Mouse (Mus musculus) telencephalon, adult 2 months (tissue): ENCODE measurements around the gene Gfer.
"Not testable (repeated sequence)": the region's sequence is repeated elsewhere in the genome, so short reads cannot be mapped to it uniquely, and the experiment has no call there.

ENCODE experiments used
- DNase-seq: peaks from one replicate; pipeline ENCODE4 v3.0.0-alpha.2; 2011; ENCODE audit warnings: low read depth, low spot score

Gfer gene

DNA sequence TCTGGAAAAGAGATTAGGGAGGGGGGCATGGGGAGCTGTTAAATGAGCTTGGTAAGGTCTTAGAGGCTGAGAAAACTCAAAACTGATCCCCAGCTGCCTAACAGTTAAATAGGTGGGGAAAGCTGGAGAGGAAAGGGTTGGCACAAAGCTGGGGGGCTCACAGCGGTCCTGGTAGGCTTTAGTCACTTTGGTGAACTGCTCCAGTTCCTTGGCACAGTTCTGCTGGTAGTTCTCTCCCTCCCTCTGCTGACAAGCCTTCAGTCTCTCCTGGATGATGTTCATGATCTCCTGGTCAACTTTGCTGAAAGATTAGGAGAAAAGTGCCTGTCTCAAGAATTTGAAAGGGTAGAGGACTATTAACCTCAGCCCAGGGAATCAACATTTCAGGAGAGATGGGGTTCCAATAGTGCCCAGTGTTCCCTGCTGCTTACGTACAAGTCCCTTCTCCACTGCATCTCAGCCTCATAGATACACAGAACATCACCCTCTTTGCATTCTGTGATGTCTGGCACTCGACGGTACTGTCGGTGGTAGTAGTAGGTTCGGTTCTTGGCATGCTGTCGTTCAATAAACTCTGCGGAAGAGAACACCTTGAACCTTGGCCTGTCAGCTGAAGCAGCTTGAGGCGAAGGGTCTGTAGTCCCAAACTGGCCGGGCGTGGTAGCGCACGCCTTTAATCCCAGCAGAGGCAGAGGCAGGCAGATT lies 26.4 kb upstream of the Gfer start:
- DNase-seq: no peak

GRCm38 (mm10) chr17:24721383-24721955 lies 25.5 kb upstream of the Gfer start:
- not testable (repeated sequence) for DNase-seq

DNA sequence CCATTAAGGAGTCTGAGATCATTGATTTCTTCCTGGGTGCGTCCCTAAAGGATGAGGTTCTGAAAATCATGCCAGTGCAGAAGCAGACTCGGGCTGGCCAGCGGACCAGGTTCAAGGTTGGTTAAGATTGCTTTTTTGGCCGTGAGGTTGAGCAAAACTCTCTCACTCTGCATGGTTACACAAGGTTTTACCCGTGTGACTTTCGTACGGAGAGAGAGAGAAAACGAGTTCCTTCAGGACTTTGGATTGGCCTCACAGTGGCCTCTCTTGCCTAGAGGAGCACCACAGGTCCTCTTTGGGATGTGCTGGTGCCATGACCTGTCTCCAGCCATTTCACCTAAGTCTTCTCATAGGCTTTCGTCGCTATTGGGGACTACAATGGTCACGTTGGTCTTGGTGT lies 24.7 kb upstream of the Gfer start:
- not testable (repeated sequence) for DNase-seq

GRCm38 (mm10) chr17:24719494-24720222 lies 23.7 kb upstream of the Gfer start:
- peak; percentile 99 for DNase-seq

GRCm38 (mm10) chr17:24718938-24719337 lies 23.0 kb upstream of the Gfer start:
- DNase-seq: not testable (repeated sequence)

- DNase-seq: no peak
Observed at GRCm38 (mm10) chr17:24717943-24718342, 22.0 kb upstream of the Gfer start, which contains the start of the genes Rnf151 and Rps2. Rnf151 (minus strand) TSS chr17:24718063. Rps2 (plus strand) TSS chr17:24718116.

DNA sequence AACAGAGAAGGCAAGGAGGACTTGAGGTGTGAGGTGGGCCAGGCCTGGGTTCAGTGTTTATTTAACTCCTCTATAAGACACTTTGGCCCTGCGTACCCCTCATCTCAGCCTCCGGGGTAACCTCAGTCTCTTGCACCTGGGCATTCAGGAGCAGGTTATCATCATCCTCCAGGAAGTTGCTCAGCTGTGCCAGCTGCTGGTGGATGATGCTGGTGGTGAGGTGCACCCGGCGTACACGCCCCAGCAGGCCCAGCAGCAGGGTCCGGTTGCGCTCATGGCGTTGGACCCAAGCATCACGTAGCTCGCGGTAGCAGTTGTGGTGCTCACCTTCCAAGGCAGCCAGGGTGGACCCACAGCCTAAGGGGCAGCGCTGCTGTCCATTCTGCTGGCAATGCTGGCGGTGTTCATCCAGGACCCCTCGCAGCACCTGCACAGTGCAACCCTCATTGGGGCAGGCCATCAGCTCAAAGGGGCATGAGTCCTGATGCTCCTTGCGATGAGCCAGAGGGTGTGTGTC lies 20.3 kb upstream of the Gfer start:
- DNase-seq: no peak

- DNase-seq: no peak
Observed at GRCm38 (mm10) chr17:24715556-24715955, 19.6 kb upstream of the Gfer start.

DNA sequence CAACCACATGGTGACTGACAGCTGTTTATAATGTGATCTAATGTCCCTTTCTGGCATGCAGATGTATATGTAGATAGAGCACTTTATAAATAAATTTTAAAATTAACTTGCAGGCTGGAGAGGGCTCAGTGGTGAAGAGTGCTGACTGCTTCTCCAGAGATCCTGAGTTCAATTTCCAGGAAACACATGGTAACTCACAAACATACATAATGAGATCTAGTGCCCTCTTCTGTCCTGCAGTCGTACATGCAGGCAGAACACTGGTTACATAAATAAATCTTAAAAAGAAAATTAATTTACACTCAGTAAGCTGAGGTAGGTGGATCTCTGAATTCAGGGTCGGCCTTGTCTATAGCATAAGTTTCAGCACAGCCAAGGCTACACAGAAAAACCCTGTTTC lies 12.7 kb upstream of the Gfer start:
- DNase-seq: no peak

- no peak for DNase-seq
Observed at GRCm38 (mm10) chr17:24707801-24708425, 12.0 kb upstream of the Gfer start.

GRCm38 (mm10) chr17:24706982-24707800 lies 11.2 kb upstream of the Gfer start, which contains the start of gene Tbl3:
Tbl3 (minus strand) TSS chr17:24707660.
- peak; percentile 91 for DNase-seq

DNA sequence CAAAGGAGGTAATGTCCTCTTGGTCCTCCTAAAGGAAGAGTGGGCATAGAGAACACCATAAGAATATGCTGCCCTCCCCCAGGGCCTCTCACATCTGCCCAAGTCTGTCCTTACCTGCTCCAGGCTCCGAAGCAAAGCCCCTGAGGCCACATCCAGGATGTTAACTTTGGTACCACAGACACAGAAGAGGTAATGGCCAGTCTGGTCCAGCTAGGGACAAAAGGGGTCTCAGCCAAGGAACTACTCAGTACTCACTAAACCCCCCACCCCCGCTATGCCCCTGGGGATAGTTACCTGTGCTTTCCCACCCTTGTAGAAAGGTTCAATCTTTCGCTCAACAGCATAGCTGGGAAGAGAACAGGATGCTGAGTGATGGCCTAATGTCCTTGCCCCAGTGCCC lies 9.9 kb upstream of the Gfer start:
- no peak for DNase-seq

- DNase-seq: no peak
Observed at GRCm38 (mm10) chr17:24701251-24701650, 5.3 kb upstream of the Gfer start.

GRCm38 (mm10) chr17:24699473-24699872 lies 3.5 kb upstream of the Gfer start:
- DNase-seq: no peak

GRCm38 (mm10) chr17:24698715-24699114 lies 2.8 kb upstream of the Gfer start:
- no peak for DNase-seq

DNA sequence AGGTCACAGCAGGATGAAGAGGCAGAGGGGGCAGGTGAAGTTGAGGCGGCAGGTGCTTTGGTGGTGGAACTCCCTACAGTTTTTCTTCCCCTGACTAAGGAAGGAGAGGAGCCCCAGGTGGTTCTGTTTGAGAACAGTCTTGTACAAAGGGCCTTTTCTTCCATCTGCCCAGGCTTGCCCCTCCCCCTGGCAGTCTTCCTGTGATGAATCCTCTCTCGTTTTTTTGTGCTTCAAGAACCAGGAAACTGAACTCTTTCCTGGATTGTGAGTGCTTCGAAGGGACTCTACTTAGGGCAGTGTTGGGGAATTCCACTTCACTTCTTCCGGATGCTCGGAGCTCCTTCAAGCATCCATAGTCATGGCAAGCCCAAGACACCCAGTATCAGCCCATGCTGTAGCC lies 2.0 kb upstream of the Gfer start:
- no peak for DNase-seq

DNA sequence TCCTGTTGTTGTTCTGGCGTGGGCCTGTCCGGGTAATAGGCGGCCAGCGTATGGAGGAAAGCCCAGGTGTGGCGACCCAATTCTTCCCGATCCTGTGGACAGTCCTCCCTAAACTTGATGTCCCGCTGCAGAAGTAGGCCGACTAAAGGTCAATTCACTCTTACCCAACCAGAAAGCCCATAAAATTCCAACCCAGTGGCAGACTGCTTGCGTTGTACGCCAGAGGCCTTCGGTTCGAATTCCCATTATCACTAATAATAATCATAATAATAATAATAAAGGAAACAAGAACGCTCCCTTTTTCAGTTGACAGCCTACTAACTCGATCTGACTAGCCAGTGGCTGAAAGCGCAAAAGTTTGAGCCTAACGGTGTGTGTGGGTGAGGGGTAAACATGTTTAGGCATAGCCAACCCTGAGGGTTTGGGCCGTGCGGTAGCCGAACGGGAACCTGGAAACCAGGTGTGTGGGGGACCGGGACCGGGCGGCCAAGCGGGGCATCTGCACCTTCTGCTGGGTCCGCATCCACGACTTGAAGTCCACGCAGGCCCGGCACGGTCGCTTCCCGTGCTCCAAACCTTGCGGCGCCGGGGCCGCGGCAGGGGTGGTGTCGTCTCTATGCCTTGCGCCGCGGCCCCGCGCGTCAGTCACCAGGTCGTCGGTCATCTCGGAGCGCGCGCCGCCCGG lies 488 bp downstream of the Gfer start:
- DNase-seq: no peak

GRCm38 (mm10) chr17:24692385-24692784 lies 3.6 kb downstream of the Gfer start:
- no peak for DNase-seq

DNA sequence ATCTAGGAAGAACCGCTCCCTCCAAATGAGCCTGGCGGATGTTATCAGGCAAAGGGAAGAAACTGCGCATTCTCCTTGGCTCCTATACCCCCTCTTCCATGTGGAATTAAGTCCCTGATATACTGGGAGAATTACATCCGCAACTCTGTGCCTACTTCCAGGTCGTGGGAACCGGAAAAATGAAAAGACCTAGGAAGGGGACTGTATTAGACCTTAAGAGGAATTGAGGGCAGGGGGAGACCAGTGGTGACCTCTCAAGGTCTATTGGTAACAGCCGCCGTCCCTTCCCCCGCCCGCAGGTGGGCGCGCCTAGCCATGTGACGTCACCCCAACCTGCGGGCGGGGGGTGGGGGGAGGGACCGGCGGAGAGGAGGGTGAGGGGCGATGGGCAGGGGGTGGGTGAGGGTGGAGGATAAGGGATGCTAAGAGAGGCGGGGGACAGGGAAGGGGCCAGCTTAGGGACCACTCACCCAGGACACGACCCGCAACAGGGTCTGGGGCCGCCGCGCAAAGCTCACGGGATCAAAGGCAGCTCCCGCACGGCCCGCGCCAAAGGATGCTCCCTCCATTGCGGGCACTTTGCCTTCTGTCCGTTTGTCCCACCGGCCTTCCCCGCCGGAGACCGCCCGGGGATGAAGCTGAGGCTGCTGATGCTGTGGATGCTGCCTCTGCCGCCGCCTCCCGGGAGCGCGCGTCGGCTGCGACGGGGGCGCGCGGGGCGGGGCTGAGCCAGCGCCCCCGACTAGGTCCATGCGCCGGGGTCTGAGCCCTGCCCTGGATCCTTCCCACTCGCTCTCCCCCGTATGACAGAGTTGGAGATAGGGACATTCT lies 6.5 kb downstream of the Gfer start, which contains the start of gene Syngr3:
TSS of gene Syngr3 (minus strand) at position 705 of the 831 bp plus-strand sequence.
- DNase-seq: no peak
